Mouse (Mus musculus) myocyte (in vitro differentiated cells): ENCODE results near the gene Plekha4.

Experiments used
- MYOD1 ChIP-seq, 3 experiments: IDR thresholded peaks; one replicate each; pipeline ENCODE4 v1.6.1; 2011; ENCODE audit warnings: control low read depth in 2 of 3, low read depth in 2 of 3, mild to moderate bottlenecking in 2 of 3, moderate library complexity in 1 of 3; ENCODE audit not compliant: insufficient read length in 2 of 3, control insufficient read depth in 1 of 3
- POLR2A ChIP-seq: IDR thresholded peaks from one replicate; pipeline ENCODE4 v1.6.1; 2011; ENCODE audit warnings: low read depth, mild to moderate bottlenecking, control low read depth, moderate library complexity; ENCODE audit not compliant: insufficient read length
- TCF12 ChIP-seq: IDR thresholded peaks from one replicate; pipeline ENCODE4 v1.6.1; 2011; ENCODE audit warnings: mild to moderate bottlenecking, control low read depth; ENCODE audit not compliant: poor library complexity, insufficient read depth, severe bottlenecking

GRCm38 (mm10) chr7:45522957-45523676 lies 3.0 kb upstream of the Plekha4 start:
- TF ChIP-seq POLR2A (peak; percentile 63), MYOD1 (IDR thresholded peaks at IDR 0.05; ENCODE audit: control insufficient read depth in 1 of 3, insufficient read length in 2 of 3, low read depth in 2 of 3) (no peak), TCF12 (no peak)
